Mouse (Mus musculus) thymus, postnatal 0 days (tissue): ENCODE results near the gene Actn4. TPM values are rescaled to one million over a fixed set of nuclear protein-coding genes. Genes with fewer than 3 reads are reported as not detected.
"Not testable (repeated sequence)": the region's sequence is repeated elsewhere in the genome, so short reads cannot be mapped to it uniquely, and the experiment has no call there.

Source experiments
- DNase-seq: peaks from one replicate; pipeline ENCODE4 v3.0.0-alpha.2; 2015; ENCODE audit warnings: low spot score
- polyA plus RNA-seq: library from polyadenylated mRNA; unstranded; fragments of >200 nt; fragmentation: Nextera tagmentation; extraction: Ambion mirVana; gene quantifications from 2 replicates; pipeline ENCODE4 v1.2.1, GENCODE M21; 2015

Gene Actn4
- polyA plus RNA-seq, 1 experiment from 2014 or later, result 133 TPM

DNA sequence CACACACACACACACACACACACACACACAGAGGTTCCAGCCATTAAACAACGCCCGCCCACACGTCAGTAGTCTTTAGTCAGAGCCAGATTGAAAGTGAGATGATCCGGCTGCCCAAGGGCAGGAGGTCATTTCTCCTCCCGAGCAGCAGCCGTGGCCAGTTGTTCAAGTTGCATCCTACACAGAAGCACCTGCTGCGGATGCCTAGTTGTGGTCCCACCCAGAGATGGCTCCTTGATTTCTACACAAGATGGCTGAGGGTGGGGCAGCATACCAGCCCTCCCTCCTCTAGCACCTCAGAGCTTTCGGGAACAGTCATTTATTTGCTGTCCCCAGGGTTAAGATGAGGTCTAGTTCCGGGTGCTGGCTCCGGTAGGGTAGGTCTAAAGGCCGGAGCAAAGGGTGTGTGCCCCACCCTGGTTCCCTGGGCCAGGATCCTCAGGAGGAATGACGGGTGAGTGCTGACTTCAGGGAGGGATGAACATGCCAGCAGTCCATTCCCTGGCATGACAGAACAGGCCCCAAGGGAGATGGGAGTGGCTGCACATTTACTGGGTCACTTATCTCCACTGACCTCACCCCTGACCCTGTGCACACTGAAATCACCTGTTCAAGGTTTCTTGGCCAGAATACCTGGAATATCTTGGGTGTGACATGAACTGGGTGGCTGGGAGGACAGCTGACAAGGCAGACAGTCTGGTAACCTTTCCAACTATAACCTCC is 7.7 kb upstream of the Actn4 start:
- DNase-seq, result no peak

DNA sequence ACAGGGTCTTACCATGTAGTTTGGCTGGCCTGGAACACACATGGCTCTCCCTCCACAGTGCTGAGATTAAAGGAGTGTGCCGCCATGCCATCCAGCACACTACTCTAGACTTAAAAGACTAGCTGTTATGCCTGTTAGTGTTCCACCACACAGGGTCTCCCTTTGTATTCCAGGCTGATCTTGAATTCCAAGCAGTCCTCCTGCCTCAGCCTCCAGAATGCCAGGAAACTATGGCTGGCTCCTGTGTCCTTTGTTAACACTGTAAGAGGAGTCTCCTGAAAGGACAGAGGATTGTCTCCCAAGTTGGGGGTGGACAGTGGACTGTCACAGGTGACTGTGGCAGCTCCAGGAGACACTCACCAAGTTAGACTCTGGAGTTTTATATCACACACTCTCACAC is 7.1 kb upstream of the Actn4 start:
- DNase-seq, result no peak

DNA sequence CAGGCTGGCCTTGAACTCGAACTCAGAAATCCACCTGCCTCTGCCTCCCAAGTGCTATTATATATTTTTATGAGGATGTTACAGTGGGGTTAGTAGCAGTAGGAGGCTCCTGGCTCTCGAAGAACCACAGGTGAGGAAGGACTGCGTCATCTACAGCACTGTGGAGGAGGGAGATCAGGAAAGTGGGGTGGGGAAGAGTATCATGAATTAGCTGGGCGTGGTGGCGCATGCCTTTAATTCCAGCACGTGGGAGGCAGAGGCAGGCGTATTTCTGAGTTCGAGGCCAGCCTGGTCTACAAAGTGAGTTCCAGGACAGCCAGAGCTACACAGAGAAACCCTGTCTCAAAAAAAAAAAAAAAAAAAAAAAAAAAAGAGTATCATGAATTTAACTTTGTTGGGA is 6.0 kb upstream of the Actn4 start:
- not testable (repeated sequence) for DNase-seq

DNA sequence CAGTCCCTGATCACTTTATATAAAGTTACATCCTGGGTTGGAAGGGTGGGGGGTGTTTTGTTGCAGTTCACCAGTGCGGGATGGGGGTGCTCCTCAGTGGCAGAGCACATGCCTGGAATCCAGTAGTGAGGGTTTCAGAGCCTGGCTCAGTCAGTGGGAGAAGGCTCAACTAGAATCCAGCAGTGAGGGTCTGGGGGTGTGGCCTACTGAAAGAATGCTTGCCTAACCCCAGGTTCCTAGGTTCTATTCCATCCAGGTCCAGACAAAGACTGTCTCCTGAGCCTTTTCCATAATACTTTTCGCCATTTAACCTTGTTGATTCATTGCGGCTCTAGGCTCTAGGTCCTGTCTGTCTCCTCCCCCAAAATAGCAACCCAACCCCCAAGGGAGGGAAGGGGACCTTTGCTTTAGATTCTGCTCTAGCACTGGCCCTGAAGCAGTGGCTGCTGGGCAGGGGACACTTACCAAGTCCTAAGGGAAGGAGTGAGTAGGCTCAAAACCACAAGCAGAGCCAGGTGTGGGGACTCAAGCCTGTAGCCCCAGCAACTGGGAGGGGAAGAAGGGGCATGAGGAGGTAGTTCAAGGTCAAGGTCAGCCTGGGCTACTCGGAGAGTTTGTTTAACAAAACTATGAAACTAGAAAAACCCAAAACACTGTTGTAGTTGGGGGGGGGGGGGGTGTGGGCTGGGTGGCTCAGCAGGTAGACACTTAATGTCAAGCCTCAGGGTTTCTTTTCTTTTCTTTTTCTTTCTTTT is 4.8 kb upstream of the Actn4 start:
- DNase-seq, result no peak

DNA sequence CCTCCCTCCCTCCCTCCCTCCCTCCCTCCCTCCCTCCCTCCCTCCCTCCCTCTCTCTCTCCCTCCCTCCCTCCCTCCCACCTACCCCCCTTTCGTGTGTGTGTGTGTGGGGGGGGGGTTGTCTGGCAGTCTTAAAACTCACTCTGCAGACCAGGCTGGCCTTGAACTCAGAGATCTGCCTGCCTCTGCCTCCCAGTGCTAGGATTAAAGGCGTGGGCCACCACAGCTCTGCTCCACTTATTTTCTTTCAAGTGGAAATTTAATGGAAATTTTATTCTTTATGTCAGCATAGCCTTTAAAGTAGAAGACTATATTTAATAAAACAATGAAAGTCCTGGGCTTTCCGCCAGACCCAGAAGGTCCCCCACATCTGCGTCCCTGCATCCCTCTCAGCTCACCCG is 4.0 kb upstream of the Actn4 start:
- no peak for DNase-seq

DNA sequence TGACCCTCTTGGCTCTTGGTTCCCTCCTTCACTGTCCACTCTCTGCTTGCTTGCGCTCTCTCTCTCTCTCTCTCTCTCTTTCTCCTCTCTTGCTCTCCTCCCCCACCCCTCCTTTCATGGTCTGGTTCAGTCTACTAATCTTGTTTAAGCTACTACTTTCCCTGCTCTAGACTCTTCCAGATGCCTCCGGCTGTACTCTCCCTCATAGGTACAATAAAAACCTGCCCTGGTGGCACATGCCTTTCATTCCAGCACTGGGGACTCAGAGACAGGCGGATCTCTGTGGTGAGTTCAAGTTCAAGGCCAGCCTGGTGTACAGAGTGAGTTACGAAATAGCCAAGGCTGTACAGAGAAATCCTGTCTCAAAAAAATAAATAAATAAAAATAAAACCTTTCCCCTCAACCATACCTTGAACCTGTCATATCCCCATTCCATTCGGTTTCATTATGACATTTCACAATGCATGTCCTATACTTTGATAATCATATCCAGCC is 3.3 kb upstream of the Actn4 start:
- no peak for DNase-seq

DNA sequence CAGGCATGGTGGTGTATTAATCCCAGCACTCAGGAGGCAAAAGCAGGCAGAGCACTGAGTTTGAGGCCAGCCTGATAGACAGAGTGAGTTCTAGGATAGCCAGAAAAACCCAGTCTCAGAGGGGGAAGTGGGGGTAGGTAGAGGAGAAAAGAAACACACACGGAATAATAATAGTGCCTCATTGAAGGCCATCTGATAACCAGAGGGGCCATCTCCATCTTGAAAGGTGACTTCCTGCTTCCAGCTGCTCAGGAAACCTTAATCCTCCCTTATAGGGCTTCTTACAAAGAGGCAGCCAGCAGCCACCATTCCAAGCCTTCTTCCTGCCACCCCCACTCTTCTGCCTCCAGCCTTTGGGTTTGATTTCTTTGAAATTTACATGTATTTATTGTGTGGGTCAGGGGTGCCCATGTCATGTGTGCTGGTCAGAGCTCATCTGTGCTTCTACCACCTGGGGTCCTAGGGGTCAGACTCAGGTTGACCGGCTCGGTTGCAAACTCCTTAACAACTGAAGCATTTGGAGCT is 1.3 kb upstream of the Actn4 start:
- DNase-seq, result no peak

DNA sequence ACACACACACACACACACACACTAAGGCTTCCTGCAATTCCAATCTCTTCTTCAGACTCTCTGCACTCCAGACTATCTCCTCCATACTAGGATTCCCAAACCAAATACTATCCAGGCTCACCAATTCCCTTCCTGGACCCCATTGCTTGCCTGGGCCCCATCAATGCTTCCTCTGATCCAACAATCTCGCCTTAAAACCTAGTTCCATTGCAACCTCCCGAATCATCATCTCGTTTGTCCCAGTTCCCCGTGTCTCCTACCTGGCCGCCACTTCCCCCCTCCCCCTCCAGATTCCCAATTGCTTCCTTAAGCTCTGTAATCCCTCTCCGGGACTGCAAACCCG is 585 bp downstream of the Actn4 start:
- no peak for DNase-seq

DNA sequence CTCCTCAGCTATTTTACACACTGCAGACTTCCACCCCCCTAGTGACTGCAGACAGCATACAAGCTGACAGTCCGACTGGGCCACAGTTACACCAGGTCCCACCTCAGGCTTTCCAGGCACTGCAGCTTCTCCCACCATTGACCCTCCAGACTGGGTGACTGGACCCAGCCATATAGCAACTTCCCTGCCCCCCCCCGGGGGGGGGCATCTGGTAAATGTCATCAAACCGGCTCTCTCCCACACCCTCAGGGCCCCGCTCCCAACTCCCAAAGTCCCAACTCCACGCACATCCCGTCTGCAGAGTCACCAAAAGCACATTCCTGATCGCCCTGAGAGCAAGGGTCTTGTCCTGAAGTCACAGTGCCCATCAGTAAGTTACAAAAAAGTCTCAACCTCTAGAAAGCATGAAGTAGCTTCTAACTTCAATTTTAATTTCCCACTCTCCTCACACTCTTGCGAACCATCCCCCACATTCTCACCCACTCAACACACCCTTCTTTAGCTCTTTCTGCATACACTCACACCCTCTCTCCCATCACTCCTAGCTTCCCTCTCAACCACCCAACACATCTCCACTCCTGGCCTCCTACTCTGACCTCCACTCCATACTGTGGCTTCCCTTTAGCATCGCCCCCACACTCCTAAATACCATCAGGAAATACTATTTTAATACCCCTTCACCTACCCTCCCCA is 1.6 kb downstream of the Actn4 start:
- no peak for DNase-seq

DNA sequence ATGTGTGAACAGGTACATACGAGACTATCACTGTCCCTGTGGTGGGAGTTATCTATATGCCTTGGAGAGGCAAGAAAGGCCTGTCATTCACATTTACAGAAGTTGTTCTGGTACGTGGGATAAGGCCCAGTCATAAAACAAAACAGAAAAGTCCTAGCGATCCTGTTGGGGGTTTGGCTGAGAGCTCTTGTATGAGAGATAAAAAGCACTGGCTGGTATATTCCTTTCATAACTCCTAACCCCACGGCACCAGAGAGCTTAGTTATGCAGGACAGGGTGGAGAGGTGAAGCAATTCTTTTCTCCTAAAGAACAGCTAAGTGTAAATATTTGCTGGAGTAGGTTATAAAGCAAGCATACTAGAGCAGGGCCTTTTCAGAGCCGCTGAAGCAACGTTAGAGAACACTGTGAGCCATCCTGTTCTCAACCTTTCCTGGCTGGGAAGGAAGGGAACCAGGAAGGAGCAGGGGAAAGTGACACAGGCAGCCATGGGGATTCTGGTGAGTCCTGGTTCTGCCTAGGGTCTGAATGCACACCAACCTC is 2.6 kb downstream of the Actn4 start:
- DNase-seq, result no peak

DNA sequence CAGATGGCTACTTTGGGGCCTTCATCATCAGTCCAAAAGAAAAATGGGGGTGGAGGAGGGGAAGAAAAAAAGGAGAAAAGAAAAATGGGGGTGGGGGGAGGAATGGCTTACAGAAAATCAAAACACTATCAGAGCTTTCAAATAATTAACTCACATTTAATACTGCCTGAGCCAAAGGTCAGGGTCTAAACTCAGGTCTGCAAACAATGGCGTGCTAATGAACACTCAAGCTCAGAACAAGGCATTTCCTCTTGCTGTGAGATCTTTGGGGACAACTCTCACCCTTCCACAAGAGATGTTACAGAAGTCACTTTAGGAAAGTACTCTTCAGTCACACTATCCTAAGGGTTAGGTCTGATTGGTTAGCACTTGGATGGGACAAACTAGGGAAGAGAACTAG is 3.4 kb downstream of the Actn4 start:
- DNase-seq, result no peak

DNA sequence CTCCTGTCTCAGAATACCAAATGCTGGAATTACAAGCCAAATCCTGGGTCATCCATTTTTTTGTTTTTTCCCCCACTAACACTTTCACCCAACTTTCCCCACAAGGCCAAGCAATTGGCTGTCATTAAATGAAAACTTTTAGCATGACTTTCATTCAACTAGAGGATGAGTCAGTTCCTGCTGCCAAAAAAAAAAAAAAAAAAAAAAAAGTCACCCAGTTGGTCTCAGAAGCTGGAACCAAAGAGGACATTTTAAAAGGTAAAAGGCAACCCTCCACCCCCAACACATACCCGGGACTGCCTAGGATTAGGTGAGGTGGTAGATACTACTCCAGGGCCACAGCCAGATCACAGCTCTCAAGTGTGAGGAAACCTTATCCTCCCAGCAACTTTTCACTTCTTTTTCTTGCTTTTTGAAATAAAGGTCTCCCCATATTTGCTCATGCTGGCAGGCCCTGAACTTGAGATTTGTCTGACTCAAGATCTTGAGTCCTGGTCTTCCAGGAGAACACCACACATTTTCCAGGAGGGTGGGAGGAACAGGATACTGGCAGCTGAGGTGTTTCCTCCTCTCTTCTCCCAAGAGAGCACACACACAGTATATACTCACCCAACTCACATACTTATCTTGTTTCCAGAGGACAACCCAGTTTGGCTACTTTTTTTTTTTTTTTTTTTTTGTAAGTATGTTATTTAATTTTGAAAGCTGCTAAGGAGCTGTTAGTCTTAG is 4.0 kb downstream of the Actn4 start:
- no peak for DNase-seq

DNA sequence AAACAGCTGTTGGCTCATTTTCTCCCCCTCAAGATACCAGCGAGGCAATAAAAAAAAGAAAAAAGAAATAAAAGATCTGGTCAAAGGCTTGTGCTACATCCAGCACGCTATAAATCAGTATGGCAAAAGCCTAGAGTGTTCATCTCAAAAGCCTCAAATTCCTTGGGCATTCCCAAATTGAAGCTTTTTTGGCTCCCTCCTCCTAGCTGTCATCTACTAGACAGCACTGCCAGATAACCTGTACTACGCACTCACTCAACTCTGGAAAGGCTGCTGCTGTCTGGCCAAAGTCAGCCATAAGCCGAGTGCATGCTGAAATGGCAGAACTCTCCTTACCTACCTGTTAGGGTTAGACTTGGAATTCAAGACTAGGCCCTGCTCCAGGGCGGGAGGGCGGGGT is 4.9 kb downstream of the Actn4 start:
- no peak for DNase-seq

DNA sequence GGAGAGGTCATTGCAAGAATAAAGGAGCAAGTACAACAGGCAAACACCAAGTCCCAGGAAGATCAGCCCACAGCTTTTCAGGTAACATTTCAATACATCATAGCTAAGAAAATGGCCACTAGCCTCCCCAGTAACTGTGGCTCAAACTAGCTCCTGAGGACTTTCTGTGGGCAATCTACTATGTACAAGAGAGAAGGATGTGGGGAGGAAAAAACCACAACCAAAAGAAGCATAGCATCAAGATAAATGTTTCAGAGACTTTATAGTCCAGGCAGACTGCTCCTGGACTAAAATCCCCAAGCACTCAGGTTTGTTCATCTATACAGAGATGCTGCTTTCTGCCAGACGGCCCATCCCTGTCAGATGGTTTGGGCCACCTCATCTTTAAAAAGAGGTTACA is 5.9 kb downstream of the Actn4 start:
- DNase-seq, result peak; percentile 23

DNA sequence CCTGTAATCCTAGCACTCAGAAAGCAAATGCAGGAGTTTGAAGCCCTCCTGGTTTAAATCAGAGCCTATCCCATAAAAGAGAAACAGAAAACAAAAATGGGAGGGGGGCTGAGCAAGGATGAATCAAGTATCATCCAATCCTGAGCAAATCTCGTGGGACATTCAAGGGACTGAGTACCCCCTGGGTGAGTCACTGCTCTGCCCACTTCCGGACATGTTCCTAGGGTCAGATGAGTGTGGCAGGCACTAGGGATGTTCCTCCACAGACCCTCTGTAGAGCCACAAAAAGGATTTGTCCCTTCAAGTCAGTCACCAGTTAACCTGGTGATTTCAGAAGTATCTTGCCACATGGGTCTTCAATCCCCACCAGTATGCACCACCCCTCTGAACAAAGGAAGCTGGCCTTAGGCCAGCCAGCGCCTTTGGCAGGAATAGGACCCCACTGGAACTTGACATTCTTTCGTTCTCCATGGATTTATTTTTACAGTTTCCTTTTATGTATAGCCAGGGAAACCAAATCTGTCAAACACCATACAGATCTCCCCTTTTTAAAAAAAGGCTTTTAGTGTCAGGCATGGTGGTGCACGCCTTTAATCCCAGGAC is 6.7 kb downstream of the Actn4 start:
- no peak for DNase-seq

DNA sequence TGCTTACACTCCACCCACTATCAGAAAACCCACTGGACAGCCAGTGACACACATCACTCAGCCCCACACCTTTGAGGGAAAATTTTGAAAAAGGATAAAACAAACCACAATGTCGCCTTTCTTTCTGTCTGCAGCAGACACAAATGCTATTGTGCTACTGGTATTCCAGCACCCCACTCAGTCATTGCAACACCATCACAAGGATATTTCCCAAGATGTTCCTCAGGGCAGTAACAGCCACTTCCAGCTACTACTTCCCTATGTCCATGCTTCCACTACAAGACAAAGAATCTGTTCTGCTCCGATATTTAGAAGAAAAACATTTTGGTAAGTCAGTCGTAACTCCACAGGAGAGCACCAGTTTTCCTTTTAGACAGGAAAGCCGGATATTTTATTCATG is 7.4 kb downstream of the Actn4 start:
- DNase-seq, result no peak

DNA sequence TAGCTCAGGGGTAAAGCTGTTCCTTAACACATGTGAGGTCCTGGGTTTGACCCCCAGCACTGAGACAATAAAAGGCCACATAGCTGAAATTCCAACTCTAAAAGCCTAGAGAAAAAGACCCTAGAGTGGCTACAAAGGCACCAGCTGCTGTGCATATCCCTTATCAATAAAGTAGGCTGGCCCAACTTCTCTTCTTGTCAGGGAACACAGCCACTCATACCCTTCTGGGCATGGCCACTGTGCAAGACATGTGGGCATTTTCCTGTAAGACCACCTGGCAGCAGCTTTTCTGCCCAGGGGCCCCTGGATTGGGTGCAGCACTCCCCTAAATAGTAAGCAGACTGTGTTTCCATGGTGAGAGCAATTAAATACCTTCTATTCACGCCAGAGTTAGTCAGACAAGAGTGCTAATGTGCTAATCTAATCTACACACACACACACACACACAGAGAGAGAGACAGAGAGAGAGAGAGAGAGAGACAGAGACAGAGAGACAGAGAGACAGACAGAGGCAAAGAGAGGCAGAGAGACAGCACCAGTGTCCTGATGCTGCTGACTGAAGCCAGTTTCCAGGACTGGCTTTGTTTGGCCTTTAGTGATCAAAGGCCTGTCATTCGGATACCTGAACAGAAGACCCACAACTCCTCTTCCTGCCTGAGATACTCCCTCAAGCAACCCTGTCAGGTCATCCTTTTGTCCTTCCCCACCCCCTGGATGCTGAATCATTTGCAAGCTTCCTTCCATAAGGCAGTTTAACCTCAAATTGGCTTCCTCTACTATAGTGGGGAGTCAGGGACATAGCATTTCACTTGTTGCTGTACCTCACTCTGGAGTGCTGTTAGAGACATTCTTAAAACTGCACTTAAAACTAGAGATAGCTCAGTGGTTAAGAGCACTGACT is 8.4 kb downstream of the Actn4 start:
- DNase-seq, result no peak

DNA sequence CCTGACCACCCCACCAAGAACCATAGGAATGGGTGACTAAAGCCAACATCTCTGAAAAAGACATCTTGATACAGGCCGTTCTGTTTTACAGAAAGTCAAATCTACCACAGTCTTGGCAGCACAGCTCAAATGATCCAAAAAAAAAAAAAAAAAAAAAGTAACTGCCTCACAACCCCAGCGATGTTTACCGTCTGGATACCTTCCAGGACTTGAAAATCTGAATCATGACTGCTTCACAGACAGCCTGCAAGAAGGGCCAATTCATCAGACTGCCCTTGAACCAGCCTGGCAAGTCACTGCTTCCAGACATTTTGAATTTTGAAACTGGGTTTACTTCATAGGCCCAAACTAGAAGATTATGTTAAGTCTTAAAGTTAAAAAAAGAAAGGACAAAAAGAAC is 9.4 kb downstream of the Actn4 start:
- DNase-seq, result no peak

DNA sequence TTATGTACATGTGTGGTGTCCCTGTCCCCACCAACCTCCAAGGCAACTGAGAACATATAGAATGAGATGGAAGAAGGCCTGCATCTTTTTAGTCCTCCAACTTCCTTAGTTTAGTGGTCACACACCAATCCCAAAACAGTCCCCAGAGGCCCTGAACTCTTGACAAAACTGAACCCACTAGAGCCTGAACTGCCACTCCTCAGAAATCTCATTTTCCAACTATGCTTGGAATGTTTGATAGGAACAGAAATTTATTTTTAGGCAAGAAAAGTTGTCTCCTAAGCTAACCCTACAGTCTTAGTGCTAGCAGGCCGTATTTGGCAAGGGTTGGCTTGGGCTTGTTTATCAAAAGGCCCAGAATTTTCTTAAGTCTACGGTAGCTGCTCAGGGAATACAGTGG is 10.4 kb downstream of the Actn4 start:
- no peak for DNase-seq
